Mouse (Mus musculus) hindbrain, embryonic 14.5 days (tissue): Measurements from ENCODE around the gene Vstm4. TPM values are rescaled to one million over a fixed set of nuclear protein-coding genes. Genes with fewer than 3 reads are reported as not detected.

Source experiments
- ATAC-seq: fragments of 200-750 bp; cut with Nextera tagmentation; 2 replicates; pipeline ENCODE4 v1.8.0; 2017; ENCODE audit warnings: moderate number of reproducible peaks, mild to moderate bottlenecking, moderate TSS enrichment, moderate library complexity; ENCODE audit not compliant: low FRiP score
- DNase-seq: peaks from one replicate; pipeline ENCODE4 v3.0.0-alpha.2; 2015; ENCODE audit warnings: low spot score
- H3K27ac ChIP-seq: fragments of 300-500 bp; sonication (generic); 2 replicates; pipeline ENCODE4 v1.5.1; 2014; ENCODE audit warnings: mild to moderate bottlenecking, moderate library complexity
- H3K27me3 ChIP-seq: fragments of 300-500 bp; sonication (generic); 2 replicates; pipeline ENCODE4 v1.6.1; 2014; ENCODE audit warnings: mild to moderate bottlenecking, low read length, mixed read lengths; ENCODE audit not compliant: control insufficient read depth, insufficient read depth
- H3K36me3 ChIP-seq: fragments of 300-500 bp; sonication (generic); replicated peaks from 2 replicates; pipeline ENCODE4 v1.6.1; 2014; ENCODE audit not compliant: control insufficient read depth, insufficient read depth
- H3K4me1 ChIP-seq: fragments of 300-500 bp; sonication (generic); replicated peaks from 2 replicates; pipeline ENCODE4 v1.6.1; 2014; ENCODE audit warnings: antibody characterized with exemption, low read length, mixed read lengths; ENCODE audit not compliant: control insufficient read depth, insufficient read depth
- H3K4me2 ChIP-seq: fragments of 300-500 bp; sonication (generic); replicated peaks from 2 replicates; pipeline ENCODE4 v1.6.1; 2014; ENCODE audit warnings: mild to moderate bottlenecking, moderate library complexity
- H3K4me3 ChIP-seq: fragments of 300-500 bp; sonication (generic); replicated peaks from 2 replicates; pipeline ENCODE4 v1.5.1; 2014; ENCODE audit warnings: mild to moderate bottlenecking, low read length
- H3K9ac ChIP-seq: fragments of 300-500 bp; sonication (generic); 2 replicates; pipeline ENCODE4 v1.6.1; 2014
- H3K9me3 ChIP-seq: fragments of 300-500 bp; sonication (generic); 2 replicates; pipeline ENCODE4 v1.6.1; 2016; ENCODE audit warnings: low read length; ENCODE audit not compliant: control insufficient read depth
- WGBS: fragments of 180-500 bp; shearing (Covaris S2); extraction: QIAGEN DNeasy Blood & Tissue Kit; methylation state at CpG from one replicate; pipeline ENCODE4 v1.1.7; 2014; 5-methylcytosine and 5-hydroxymethylcytosine counted together
- polyA plus RNA-seq: library from polyadenylated mRNA; unstranded; fragments of >200 nt; fragmentation: Nextera tagmentation; extraction: Ambion mirVana; gene quantifications from 2 replicates; pipeline ENCODE4 v1.2.1, GENCODE M21; 2014

The Vstm4 gene
- polyA plus RNA-seq, 1 experiment from 2014 or later = 12.8 TPM

- H3K4me2 ChIP-seq = 0 out of 2 replicates have a peak overlapping the region, but pooled peaks have one; percentile 1
Measured at GRCm38 (mm10) chr14:32950312-32951301, 94.1 kb downstream of the Vstm4 start.

GRCm38 (mm10) chr14:32956486-32956885 lies 99.9 kb downstream of the Vstm4 start:
- WGBS = 63% methylated on average over 8 of the region's 8 CpGs
- Histone ChIP-seq H3K27me3 (no peaks in the 10 kb centered on the region), H3K4me2 (no peak overlapping the region), H3K36me3 (no peaks in the 10 kb centered on the region), H3K9me3 (no peaks in the 10 kb centered on the region), H3K9ac (no peak overlapping the region), H3K4me3 (no peak overlapping the region), H3K27ac (no peak overlapping the region), H3K4me1 (peaks cover 9% of the 10 kb centered on the region; the same call in 1 of the 2 replicates)
- DNase-seq (peak; percentile 50), ATAC-seq (peak; percentile 51; the same call in 1 of the 2 replicates)

More at GRCm38 (mm10) chr14:32950312-32951301, 94.1 kb downstream of the Vstm4 start:
- WGBS = 39% methylated on average over 20 of the region's 20 CpGs
- Histone ChIP-seq H3K4me1 (peaks cover 12% of the 10 kb centered on the region), H3K4me3 (no peak overlapping the region), H3K27ac (peak overlapping the region; percentile 47; the same call in 1 of the 2 replicates), H3K36me3 (no peaks in the 10 kb centered on the region), H3K9ac (no peak overlapping the region), H3K9me3 (no peaks in the 10 kb centered on the region), H3K27me3 (no peaks in the 10 kb centered on the region)
- peak; percentile 44 for DNase-seq
- peak; percentile 60; the same call in 1 of the 2 replicates for ATAC-seq

- Histone ChIP-seq H3K9ac (no peak overlapping the region), H3K4me2 (no peak overlapping the region), H3K36me3 (no peaks in the 10 kb centered on the region), H3K27ac (no peak overlapping the region), H3K27me3 (no peaks in the 10 kb centered on the region), H3K4me1 (peaks cover 9% of the 10 kb centered on the region; the same call in 1 of the 2 replicates), H3K4me3 (no peak overlapping the region), H3K9me3 (no peaks in the 10 kb centered on the region)
- ATAC-seq (no peak), DNase-seq (no peak)
- 60% methylated on average over 8 of the region's 8 CpGs for WGBS
Measured at GRCm38 (mm10) chr14:32958671-32959070, 102.1 kb downstream of the Vstm4 start.

GRCm38 (mm10) chr14:32960481-32960880 lies 103.9 kb downstream of the Vstm4 start:
- WGBS = 43% methylated on average over 5 of the region's 5 CpGs
- H3K27ac ChIP-seq = no peak overlapping the region

GRCm38 (mm10) chr14:32964742-32965141 lies 108.2 kb downstream of the Vstm4 start:
- Histone ChIP-seq H3K9me3 (no peaks in the 10 kb centered on the region), H3K4me2 (no peak overlapping the region), H3K27ac (no peak overlapping the region), H3K4me1 (no peaks in the 10 kb centered on the region), H3K27me3 (no peaks in the 10 kb centered on the region), H3K9ac (no peak overlapping the region), H3K36me3 (no peaks in the 10 kb centered on the region), H3K4me3 (no peak overlapping the region)
- WGBS = 84% methylated on average over 10 of the region's 10 CpGs
- ATAC-seq (no peak), DNase-seq (no peak)

More at GRCm38 (mm10) chr14:32960481-32960880, 103.9 kb downstream of the Vstm4 start:
- Histone ChIP-seq H3K4me3 (no peak overlapping the region), H3K9ac (no peak overlapping the region), H3K9me3 (no peaks in the 10 kb centered on the region), H3K36me3 (no peaks in the 10 kb centered on the region), H3K4me1 (peaks cover 9% of the 10 kb centered on the region; the same call in 1 of the 2 replicates), H3K27me3 (no peaks in the 10 kb centered on the region), H3K4me2 (no peak overlapping the region)
- ATAC-seq = no peak; the same call in 1 of the 2 replicates
- DNase-seq = peak; percentile 75

- Histone ChIP-seq H3K9me3 (no peaks in the 10 kb centered on the region), H3K27me3 (no peaks in the 10 kb centered on the region), H3K27ac (no peak overlapping the region), H3K4me2 (no peak overlapping the region), H3K4me3 (no peak overlapping the region), H3K4me1 (no peaks in the 10 kb centered on the region), H3K36me3 (no peaks in the 10 kb centered on the region), H3K9ac (no peak overlapping the region)
- no peak for DNase-seq
- ATAC-seq = no peak
- WGBS = 80% methylated on average over 9 of the region's 9 CpGs
Measured at GRCm38 (mm10) chr14:32970700-32971099, 114.1 kb downstream of the Vstm4 start.

GRCm38 (mm10) chr14:32984176-32984738 lies 127.7 kb downstream of the Vstm4 start:
- Histone ChIP-seq H3K36me3 (no peaks in the 10 kb centered on the region), H3K27ac (no peak overlapping the region), H3K9me3 (no peaks in the 10 kb centered on the region), H3K27me3 (no peaks in the 10 kb centered on the region), H3K4me2 (no peak overlapping the region), H3K4me1 (no peaks in the 10 kb centered on the region), H3K9ac (no peak overlapping the region), H3K4me3 (no peak overlapping the region)
- DNase-seq (no peak), ATAC-seq (no peak)
- 82% methylated on average over 6 of the region's 6 CpGs for WGBS

GRCm38 (mm10) chr14:32986659-32987058 lies 130.1 kb downstream of the Vstm4 start:
- ATAC-seq (no peak), DNase-seq (no peak)
- Histone ChIP-seq H3K27me3 (no peaks in the 10 kb centered on the region), H3K36me3 (no peaks in the 10 kb centered on the region), H3K9ac (no peak overlapping the region), H3K4me3 (no peak overlapping the region), H3K4me1 (no peaks in the 10 kb centered on the region), H3K4me2 (no peak overlapping the region), H3K27ac (no peak overlapping the region), H3K9me3 (no peaks in the 10 kb centered on the region)
- WGBS = 54% methylated on average over 4 of the region's 4 CpGs
